Mouse (Mus musculus): ENCODE results near the gene BC004004.

DNA sequence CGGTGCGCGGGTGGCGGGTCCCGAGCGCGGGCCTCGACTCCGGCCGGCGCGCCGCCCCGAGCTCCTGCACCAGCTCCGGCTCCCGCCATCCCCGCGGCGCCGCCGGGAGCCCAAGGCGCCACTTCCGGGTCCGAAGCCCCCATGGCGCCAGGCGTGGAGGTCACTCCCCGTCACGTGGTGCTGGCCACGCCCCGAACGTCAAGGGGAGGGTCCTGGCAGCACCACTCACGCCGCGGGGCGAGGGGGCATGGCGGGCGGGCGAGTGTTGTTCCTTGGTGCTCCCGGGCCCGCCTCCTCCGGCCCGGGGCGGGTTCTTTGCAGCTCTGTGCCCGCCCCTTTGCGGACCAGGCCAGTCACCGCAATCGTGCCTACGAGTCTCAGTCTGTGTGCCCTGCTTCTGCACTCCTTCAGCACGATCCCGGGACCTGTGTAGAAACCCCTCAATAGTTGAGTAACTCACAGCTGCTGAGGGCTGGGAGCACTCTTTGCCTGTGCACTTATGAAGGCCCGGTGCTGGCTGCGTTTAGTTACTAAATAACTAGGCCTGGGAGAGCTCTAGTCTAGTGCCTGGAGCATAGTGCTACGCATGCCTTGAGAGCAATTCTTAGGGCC lies 79.2 kb downstream of the BC004004 start, which contains the start of gene Mtch1:
- TF ChIP-seq CTCF (conservative IDR thresholded peaks at IDR 0.05; ENCODE audit: low read length) = no peak
- no peak for TF ChIP-seq POU5F1 (IDR thresholded peaks at IDR 0.05; ENCODE audit: borderline replicate concordance, low read length)

Data from E14TG2a.4 (cell line).